Mouse (Mus musculus) embryonic fibroblast, embryonic 13.5 days (primary cell): ENCODE measurements around the gene Rasl11b.

Experiments used
- CTCF ChIP-seq: IDR thresholded peaks from 2 replicates; pipeline ENCODE4 v1.5.1; 2011; ENCODE audit warnings: mild to moderate bottlenecking, control low read depth, low read length, moderate library complexity, borderline replicate concordance; ENCODE audit not compliant: insufficient read depth
- POLR2A ChIP-seq: IDR thresholded peaks from 2 replicates; pipeline ENCODE4 v1.6.1; 2011; ENCODE audit warnings: low read depth, mild to moderate bottlenecking, control low read depth, low read length, moderate library complexity

GRCm38 (mm10) chr5:74159906-74160305 lies 35.2 kb upstream of the Rasl11b start:
- TF ChIP-seq CTCF: no peak
- TF ChIP-seq POLR2A: no peak
